Mouse (Mus musculus): ENCODE measurements at regions not wholly inside any gene's neighbourhood (a gene's known extent, or its start where the extent isn't known, plus 50 kb on each side); places are given as distances from the start of the nearest gene placed in this dataset.

- Histone ChIP-seq H3K4me3 (no peak overlapping the region), H3K9ac (no peak overlapping the region), H3K9me3 (no peaks in the 10 kb centered on the region), H3K36me3 (no peaks in the 10 kb centered on the region), H3K4me1 (0 out of 2 replicates have a peak, but pooled peaks cover under 1% of the 10 kb centered on the region), H3K4me2 (no peak overlapping the region), H3K27me3 (replicated peaks) (no peaks in the 10 kb centered on the region), H3K27ac (replicated peaks) (no peak overlapping the region)
- 85% methylated on average over 10 of the region's 10 CpGs for WGBS
- ATAC-seq (ENCODE audit: extremely low read depth, insufficient number of reproducible peaks, low FRiP score, low TSS enrichment) = no peak
Observed at GRCm38 (mm10) chr10:67736636-67737035, 175.8 kb downstream of the Zfp365 start.

GRCm38 (mm10) chr10:67731577-67731976 is 180.9 kb downstream of the Zfp365 start:
- Histone ChIP-seq H3K4me1 (no peaks in the 10 kb centered on the region), H3K27me3 (replicated peaks) (no peaks in the 10 kb centered on the region), H3K4me2 (no peak overlapping the region), H3K36me3 (no peaks in the 10 kb centered on the region), H3K4me3 (no peak overlapping the region), H3K9ac (no peak overlapping the region), H3K9me3 (no peaks in the 10 kb centered on the region), H3K27ac (replicated peaks) (no peak overlapping the region)
- 74% methylated on average over 8 of the region's 9 CpGs for WGBS
- no peak for ATAC-seq (ENCODE audit: extremely low read depth, insufficient number of reproducible peaks, low FRiP score, low TSS enrichment)

GRCm38 (mm10) chr10:67729271-67729670 is 180.5 kb upstream of the Ado start:
- WGBS = 48% methylated on average over 6 of the region's 6 CpGs
- Histone ChIP-seq H3K4me3 (no peak overlapping the region), H3K27me3 (replicated peaks) (peaks cover 2% of the 10 kb centered on the region; the same call in 1 of the 2 replicates), H3K9me3 (no peaks in the 10 kb centered on the region), H3K4me1 (no peaks in the 10 kb centered on the region), H3K9ac (no peak overlapping the region), H3K36me3 (no peaks in the 10 kb centered on the region), H3K4me2 (no peak overlapping the region), H3K27ac (replicated peaks) (no peak overlapping the region)
- ATAC-seq (ENCODE audit: extremely low read depth, insufficient number of reproducible peaks, low FRiP score, low TSS enrichment) = no peak

GRCm38 (mm10) chr10:67727580-67727979 is 178.8 kb upstream of the Ado start:
- Histone ChIP-seq H3K27me3 (replicated peaks) (peaks cover 15% of the 10 kb centered on the region), H3K4me1 (no peaks in the 10 kb centered on the region), H3K9ac (no peak overlapping the region), H3K27ac (replicated peaks) (no peak overlapping the region), H3K4me2 (no peak overlapping the region), H3K36me3 (no peaks in the 10 kb centered on the region), H3K9me3 (no peaks in the 10 kb centered on the region), H3K4me3 (no peak overlapping the region)
- WGBS = 77% methylated on average over 4 of the region's 4 CpGs
- no peak for ATAC-seq (ENCODE audit: extremely low read depth, insufficient number of reproducible peaks, low FRiP score, low TSS enrichment)

GRCm38 (mm10) chr10:67726796-67727195 is 178.0 kb upstream of the Ado start:
- 85% methylated on average over 6 of the region's 6 CpGs for WGBS
- no peak overlapping the region for H3K9ac ChIP-seq
- ATAC-seq (ENCODE audit: extremely low read depth, insufficient number of reproducible peaks, low FRiP score, low TSS enrichment) = no peak

GRCm38 (mm10) chr10:67726351-67726750 is 177.6 kb upstream of the Ado start:
- H3K27ac ChIP-seq (replicated peaks) = no peak overlapping the region
- 53% methylated on average over 7 of the region's 7 CpGs for WGBS

More at GRCm38 (mm10) chr10:67726796-67727195, 178.0 kb upstream of the Ado start:
- H3K27ac ChIP-seq (replicated peaks) = no peak overlapping the region
- H3K4me3 ChIP-seq = no peak overlapping the region
- no peaks in the 10 kb centered on the region for H3K4me1 ChIP-seq
- no peaks in the 10 kb centered on the region for H3K9me3 ChIP-seq
- H3K36me3 ChIP-seq = no peaks in the 10 kb centered on the region
- peaks cover 17% of the 10 kb centered on the region for H3K27me3 ChIP-seq (replicated peaks)
- H3K4me2 ChIP-seq = no peak overlapping the region

GRCm38 (mm10) chr10:67721787-67722186 is 173.0 kb upstream of the Ado start:
- no peak overlapping the region for H3K27ac ChIP-seq (replicated peaks)
- H3K27me3 ChIP-seq (replicated peaks) = peaks cover 20% of the 10 kb centered on the region
- no peaks in the 10 kb centered on the region for H3K4me1 ChIP-seq
- no peaks in the 10 kb centered on the region for H3K9me3 ChIP-seq
- ATAC-seq (ENCODE audit: extremely low read depth, insufficient number of reproducible peaks, low FRiP score, low TSS enrichment) = no peak
- WGBS = 35% methylated on average over 5 of the region's 5 CpGs
- H3K4me2 ChIP-seq = no peak overlapping the region
- no peaks in the 10 kb centered on the region for H3K36me3 ChIP-seq
- no peak overlapping the region for H3K9ac ChIP-seq
- H3K4me3 ChIP-seq = no peak overlapping the region

More at GRCm38 (mm10) chr10:67726351-67726750, 177.6 kb upstream of the Ado start:
- no peaks in the 10 kb centered on the region for H3K4me1 ChIP-seq
- no peaks in the 10 kb centered on the region for H3K36me3 ChIP-seq
- H3K4me3 ChIP-seq = no peak overlapping the region
- H3K9ac ChIP-seq = no peak overlapping the region
- H3K4me2 ChIP-seq = no peak overlapping the region
- H3K27me3 ChIP-seq (replicated peaks) = peaks cover 17% of the 10 kb centered on the region
- no peaks in the 10 kb centered on the region for H3K9me3 ChIP-seq
- ATAC-seq (ENCODE audit: extremely low read depth, insufficient number of reproducible peaks, low FRiP score, low TSS enrichment) = no peak

- no peak for ATAC-seq (ENCODE audit: extremely low read depth, insufficient number of reproducible peaks, low FRiP score, low TSS enrichment)
- no peak overlapping the region for H3K9ac ChIP-seq
- 72% methylated on average over 7 of the region's 7 CpGs for WGBS
- peaks cover 4% of the 10 kb centered on the region for H3K27me3 ChIP-seq (replicated peaks)
- H3K9me3 ChIP-seq = no peaks in the 10 kb centered on the region
- no peaks in the 10 kb centered on the region for H3K4me1 ChIP-seq
- H3K36me3 ChIP-seq = no peaks in the 10 kb centered on the region
- no peak overlapping the region for H3K4me2 ChIP-seq
- H3K27ac ChIP-seq (replicated peaks) = no peak overlapping the region
- no peak overlapping the region for H3K4me3 ChIP-seq
Observed at GRCm38 (mm10) chr10:67717506-67717905, 168.8 kb upstream of the Ado start.

- Histone ChIP-seq H3K27ac (replicated peaks) (no peak overlapping the region), H3K9me3 (peaks cover 5% of the 10 kb centered on the region; the same call in 1 of the 2 replicates), H3K4me1 (no peaks in the 10 kb centered on the region), H3K4me3 (no peak overlapping the region), H3K27me3 (replicated peaks) (no peaks in the 10 kb centered on the region), H3K9ac (no peak overlapping the region), H3K36me3 (no peaks in the 10 kb centered on the region), H3K4me2 (no peak overlapping the region)
- 73% methylated on average over 4 of the region's 4 CpGs for WGBS
- ATAC-seq (ENCODE audit: extremely low read depth, insufficient number of reproducible peaks, low FRiP score, low TSS enrichment) = no peak
Observed at GRCm38 (mm10) chr10:67715046-67715445, 166.3 kb upstream of the Ado start.

GRCm38 (mm10) chr10:67713098-67713497 is 164.3 kb upstream of the Ado start:
- ATAC-seq (ENCODE audit: extremely low read depth, insufficient number of reproducible peaks, low FRiP score, low TSS enrichment) = no peak
- H3K9me3 ChIP-seq = peaks cover 5% of the 10 kb centered on the region; the same call in 1 of the 2 replicates

GRCm38 (mm10) chr10:67712665-67713064 is 163.9 kb upstream of the Ado start:
- Histone ChIP-seq H3K9ac (no peak overlapping the region), H3K27me3 (replicated peaks) (no peaks in the 10 kb centered on the region), H3K36me3 (no peaks in the 10 kb centered on the region), H3K4me1 (no peaks in the 10 kb centered on the region), H3K27ac (replicated peaks) (no peak overlapping the region), H3K4me2 (no peak overlapping the region), H3K9me3 (peaks cover 5% of the 10 kb centered on the region; the same call in 1 of the 2 replicates), H3K4me3 (no peak overlapping the region)
- no peak for ATAC-seq (ENCODE audit: extremely low read depth, insufficient number of reproducible peaks, low FRiP score, low TSS enrichment)
- 60% methylated on average over 6 of the region's 6 CpGs for WGBS

More at GRCm38 (mm10) chr10:67713098-67713497, 164.3 kb upstream of the Ado start:
- Histone ChIP-seq H3K4me1 (no peaks in the 10 kb centered on the region), H3K4me2 (no peak overlapping the region), H3K36me3 (no peaks in the 10 kb centered on the region), H3K27ac (replicated peaks) (no peak overlapping the region), H3K9ac (no peak overlapping the region), H3K4me3 (no peak overlapping the region), H3K27me3 (replicated peaks) (no peaks in the 10 kb centered on the region)
- 73% methylated on average over 10 of the region's 10 CpGs for WGBS

- no peaks in the 10 kb centered on the region for H3K27me3 ChIP-seq (replicated peaks)
- no peaks in the 10 kb centered on the region for H3K4me1 ChIP-seq
- peaks cover 5% of the 10 kb centered on the region; the same call in 1 of the 2 replicates for H3K9me3 ChIP-seq
- H3K4me2 ChIP-seq = no peak overlapping the region
- no peaks in the 10 kb centered on the region for H3K36me3 ChIP-seq
- no peak overlapping the region for H3K27ac ChIP-seq (replicated peaks)
- 82% methylated on average over 3 of the region's 3 CpGs for WGBS
- no peak for ATAC-seq (ENCODE audit: extremely low read depth, insufficient number of reproducible peaks, low FRiP score, low TSS enrichment)
- H3K9ac ChIP-seq = no peak overlapping the region
- H3K4me3 ChIP-seq = no peak overlapping the region
Observed at GRCm38 (mm10) chr10:67711961-67712360, 163.2 kb upstream of the Ado start.
